Mouse (Mus musculus): Measurements from ENCODE around the gene 2010109A12Rik. TPM values are rescaled to one million over a fixed set of nuclear protein-coding genes. Genes with fewer than 3 reads are reported as not detected.

2010109A12Rik gene
- polyA plus RNA-seq, 1 experiment = 0.44 TPM

DNA sequence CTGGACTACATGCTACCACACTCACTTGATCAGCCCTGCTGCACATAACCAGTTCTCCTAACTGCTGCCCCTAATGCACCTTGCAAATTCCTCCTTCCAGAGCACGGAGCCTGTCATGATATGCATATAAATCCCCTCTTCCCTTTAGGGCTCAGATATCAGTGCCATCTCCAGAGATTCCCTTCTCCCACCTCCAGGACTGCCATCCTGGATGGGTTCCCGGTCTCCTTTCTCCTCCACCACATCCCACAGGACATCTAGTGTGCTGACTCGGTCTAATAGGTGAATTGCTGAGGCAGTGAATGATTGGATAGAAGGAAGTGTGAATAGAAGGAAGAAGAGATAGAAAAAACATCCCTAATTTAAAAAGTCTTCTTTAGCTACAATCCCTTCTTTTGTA is 25.4 kb downstream of the 2010109A12Rik start:
- no peak for DNase-seq (ENCODE audit: low spot score)

DNA sequence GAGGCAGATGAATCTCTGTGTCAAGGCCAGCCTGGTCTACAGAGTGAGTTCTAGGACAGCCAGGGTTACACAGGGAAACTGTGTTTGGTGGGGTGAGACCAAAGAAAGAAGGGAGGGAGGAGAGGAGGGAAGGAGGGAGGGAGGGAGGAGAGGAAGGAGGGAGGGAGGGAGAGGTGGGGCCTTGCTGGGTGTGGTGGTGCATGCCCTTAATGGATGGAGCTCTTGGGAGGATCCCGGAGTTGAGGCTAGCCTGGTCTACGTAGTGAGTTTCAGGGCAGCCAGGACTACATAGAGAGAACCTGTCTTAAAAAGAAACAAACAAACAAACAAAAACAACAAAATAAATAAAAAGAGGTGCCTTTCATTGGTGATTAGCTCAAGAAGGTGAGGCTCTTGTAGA is 26.5 kb downstream of the 2010109A12Rik start:
- no peak for DNase-seq (ENCODE audit: low spot score)

DNA sequence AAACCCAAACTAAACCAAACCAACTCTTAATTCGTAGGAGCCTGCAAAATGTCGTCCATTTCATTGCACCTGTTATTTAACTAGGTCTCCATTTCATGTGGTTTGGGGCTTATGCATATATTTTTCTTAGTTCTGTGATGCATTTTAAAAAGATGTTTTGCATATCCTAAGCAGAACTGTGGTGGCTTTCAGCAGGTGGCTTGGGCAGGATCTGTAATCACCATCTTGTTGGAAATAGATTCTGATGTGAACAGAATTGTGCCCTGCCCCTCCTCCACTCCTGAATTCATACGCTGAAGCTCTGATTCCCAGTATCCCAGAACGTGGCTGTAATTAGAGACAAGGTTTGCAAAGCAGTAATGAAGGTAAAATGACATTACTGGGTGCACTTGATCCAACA is 27.8 kb downstream of the 2010109A12Rik start:
- DNase-seq (ENCODE audit: low spot score) = no peak

DNA sequence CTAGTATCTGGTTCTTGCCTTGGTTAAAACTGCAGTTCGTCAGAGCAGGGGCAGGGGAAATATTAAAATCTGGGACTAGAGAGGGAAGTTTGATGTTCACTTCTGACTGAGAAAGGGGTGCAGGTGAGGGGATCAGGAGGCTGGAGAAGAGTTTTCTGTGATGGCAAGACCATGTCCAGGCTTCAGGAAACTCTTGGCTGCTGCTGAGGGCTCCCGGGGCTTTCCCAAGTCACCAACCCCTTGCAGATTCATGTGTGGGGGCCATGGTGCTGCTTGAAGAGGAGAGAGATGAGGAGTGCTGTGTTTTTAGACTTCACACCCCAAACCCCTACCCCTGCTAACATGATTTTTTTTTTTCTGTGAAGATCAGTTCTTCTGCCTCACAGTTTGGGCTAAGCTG is 28.3 kb downstream of the 2010109A12Rik start:
- no peak for DNase-seq (ENCODE audit: low spot score)

DNA sequence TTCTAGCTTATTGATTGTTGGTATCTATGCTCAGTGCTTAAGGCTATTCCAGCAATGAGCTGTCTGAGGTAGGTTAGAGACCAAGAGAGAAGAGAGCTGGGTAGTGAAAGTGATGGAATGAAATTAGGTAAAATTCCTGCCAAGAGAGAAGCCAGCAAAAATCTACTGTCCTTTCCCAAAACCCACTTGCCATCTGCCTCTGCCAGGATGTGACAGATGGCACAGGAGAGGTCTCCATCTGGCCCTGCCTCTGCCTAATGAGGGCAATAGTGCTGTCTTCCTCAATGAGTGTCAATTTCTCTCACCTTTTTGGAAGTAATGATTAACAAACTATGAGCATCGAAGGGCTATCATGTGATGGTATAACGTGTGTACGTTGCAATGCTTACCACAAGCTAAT is 29.6 kb downstream of the 2010109A12Rik start:
- DNase-seq (ENCODE audit: low spot score) = no peak

DNA sequence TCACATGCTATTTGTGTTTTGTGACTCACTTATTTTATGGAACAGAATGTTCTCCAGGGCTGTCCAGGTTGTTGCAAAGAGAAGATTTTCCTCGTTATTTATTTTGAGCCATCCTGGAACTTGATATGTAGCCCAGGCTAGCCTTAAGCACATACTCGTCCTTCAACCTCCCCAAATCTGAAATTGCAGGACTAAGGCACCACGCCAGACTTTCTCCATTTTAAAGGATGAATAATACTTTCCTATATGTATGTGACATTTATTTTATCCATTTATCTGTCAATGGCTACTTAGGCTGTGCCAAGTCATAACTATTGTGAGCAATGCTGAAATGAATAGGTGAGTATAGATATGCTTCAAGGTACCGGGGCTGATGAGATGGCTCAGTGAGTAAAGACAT is 30.2 kb downstream of the 2010109A12Rik start:
- DNase-seq (ENCODE audit: low spot score) = no peak

DNA sequence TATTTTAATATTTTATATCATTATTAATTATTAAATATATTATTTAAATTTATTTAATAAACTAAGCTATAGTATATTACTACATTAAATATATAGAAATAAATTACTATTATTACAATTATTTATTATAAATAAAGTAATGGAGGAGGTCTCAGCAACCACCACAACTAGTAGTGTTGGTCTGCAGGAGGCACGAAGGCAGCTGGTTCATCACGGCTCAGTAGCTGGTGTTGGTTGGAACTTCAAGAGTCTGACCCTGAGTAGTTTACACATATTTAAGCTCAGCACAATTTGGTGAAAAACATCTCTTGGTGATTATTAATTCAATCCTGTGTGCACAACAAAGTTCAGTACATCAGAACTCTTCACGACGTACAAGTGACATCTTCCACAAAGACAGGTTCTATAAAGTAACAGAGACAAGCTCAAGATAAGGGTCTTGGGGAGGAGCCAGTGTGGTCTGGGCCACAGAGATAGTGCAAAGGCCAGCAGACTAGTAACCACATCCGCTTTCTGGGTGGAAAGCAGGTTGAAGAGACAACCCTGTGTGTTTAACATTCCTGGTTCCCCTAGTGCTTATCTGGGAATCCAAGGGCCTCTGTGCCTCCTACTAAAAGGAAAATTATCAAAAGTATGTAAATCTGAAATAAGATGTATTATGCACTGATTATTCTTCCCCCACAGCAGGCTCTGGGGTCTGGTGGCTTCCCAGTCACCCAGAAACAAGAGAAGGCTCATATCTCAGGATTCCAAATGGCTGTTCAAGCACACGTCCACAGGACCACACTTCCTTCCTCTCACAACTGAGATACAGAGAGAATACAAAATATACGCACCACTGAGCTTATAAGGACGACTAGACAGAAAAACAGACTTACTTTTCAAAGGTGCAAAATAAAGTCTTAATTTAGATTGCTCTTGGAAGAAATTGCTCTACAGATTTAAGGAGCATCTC is 33.5 kb downstream of the 2010109A12Rik start:
- DNase-seq (ENCODE audit: low spot score) = no peak

DNA sequence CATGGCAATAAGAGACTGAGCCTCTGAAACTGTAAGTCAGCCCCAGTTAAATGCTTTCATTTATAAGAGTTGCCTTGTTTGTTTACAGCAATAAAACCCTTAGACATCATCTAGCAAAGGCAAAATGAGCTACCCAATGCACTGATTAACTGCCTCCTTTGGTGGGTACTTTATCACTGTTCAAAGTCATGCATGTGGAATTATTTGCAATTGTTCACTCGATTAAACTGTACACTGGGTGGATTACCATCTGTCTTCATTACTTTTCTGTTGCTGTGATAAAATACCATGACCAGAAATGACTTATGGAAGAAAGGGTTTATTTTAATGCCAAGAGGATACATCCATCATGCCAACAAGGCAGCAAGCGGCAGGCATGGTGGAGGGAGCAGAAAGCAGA is 39.0 kb downstream of the 2010109A12Rik start:
- no peak for DNase-seq (ENCODE audit: low spot score)

DNA sequence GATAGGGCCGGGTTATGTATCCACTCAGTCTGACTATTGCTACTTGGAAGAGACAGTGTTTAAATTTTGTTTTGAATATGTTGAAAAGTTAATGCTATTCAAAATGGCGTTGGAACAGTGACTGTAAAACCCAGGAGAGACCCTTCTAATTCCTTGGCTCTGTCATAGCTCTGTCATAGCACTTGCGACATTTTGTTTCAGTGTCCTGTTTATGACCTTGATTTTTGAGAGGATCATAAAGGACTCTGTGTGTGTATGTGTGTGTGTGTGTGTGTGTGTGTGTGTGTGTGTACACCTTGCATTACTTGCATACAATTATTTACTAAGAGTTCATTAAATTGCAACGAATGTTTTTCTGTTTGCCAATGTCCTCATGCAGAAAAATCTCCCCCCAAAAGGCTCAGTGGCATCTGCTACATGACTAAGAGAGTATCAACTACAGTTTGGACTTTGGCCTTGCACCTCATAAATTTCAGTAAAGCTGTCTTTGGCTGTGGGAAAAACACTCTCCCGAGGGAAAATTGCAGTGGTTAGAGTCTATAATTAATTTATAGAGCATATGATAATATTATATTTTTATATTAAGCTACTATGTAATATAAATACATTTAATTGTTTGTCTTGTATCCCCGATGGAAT is 43.7 kb downstream of the 2010109A12Rik start:
- no peak for DNase-seq (ENCODE audit: low spot score)

DNA sequence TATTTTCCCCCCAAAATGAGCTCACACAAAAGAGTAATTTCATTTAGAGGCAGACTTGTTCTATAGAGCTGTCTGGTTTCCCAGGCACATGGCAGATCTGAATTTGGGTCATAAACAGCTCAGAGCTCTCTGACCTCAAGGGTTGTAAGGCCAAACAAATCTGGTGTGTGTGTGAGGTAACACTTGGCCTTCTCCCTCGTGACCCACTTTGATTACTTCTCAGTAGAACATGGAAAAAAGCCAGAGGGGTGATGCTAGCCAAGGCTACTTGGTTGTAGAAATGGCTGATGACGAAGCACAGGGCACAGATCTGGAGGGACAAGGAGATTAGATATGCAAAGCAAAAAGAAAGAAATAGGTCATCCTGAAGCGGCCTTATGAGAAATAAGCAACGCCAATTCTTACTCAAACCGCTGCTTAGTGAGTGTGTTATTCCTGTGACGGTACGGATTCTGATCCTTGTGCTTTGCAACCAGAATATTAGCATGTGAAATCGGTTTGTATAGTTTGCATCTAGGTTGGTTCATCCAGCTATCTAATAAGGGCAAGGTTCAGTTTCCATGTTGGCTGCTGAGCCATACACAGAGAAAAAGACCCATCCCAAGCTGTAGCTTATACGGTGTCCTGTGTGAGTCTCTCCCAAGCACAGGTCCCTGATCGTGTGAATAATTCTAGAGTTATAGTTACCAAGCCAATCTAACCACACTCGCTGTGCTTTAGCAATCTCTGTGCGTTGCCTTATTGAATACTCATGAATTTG is 44.9 kb downstream of the 2010109A12Rik start:
- no peak for DNase-seq (ENCODE audit: low spot score)

DNA sequence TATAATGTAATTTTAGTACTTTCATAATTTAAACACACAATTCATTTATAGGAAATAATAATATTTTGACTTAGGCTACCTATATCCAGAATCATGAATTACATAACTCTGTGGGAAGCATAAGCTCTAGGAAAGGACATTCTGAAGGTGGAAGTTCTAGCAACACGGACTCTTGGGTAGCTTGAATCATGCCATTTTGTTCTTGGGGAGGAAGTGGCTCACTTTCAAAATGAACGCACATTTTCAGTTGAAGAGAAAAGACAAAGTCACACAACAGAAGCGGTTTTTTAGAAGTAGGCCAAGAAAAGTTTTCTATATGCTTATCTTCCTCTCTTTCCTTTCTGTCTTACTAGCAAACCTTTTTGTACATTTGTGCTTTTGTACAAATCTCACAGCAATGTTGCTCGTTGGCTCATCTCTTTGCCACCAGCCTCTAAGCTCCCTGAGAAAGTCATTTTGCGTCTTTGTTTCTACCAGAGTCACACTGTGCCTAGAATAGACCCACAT is 49.5 kb downstream of the 2010109A12Rik start:
- no peak for DNase-seq (ENCODE audit: low spot score)

DNA sequence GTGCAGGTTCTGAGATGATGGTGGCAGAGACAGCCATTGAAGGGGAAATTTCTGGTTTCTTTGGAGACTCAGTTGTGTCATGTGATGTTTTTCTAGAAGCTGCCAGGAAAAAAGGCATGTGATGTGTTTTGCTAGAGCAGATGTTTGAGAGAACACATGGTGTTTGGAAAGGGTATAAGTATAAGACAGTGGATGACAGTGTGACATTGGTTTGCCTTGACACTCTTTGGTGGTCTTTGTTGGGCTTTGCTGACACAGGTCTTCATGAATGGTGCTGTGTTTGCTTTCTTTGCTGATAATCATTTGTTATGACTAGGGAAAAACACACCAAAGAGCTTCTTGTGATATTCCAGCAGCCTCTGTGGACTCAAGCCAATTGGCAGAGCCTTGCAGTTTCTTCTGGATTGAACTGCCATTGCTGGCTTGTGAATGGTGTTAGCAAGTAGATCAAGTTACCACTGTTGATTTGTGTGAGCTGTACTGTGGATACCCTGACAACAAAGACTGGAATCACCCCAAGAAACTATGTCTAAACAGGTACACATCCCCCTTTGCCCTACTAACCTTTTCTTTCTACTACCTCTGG is 50.6 kb downstream of the 2010109A12Rik start:
- no peak for DNase-seq (ENCODE audit: low spot score)

DNA sequence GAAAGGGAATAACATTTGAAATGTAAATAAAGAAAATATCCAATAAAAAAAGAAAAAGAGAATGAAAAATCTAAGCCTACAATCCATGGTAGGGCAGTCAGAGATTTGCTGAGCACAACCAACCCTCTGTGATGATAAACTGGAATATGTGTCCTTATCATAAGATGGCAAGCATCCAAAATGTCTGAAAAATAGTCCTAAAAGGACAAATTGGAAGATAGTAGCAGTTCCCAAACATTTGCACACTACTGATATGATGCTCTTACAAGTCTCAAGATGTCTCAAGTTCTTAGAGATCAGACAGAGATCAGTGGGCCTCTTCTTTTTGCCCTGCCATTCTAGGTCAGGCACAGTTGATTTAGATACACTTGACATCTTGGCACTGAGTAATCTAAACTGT is 53.0 kb downstream of the 2010109A12Rik start:
- no peak for DNase-seq (ENCODE audit: low spot score)

DNA sequence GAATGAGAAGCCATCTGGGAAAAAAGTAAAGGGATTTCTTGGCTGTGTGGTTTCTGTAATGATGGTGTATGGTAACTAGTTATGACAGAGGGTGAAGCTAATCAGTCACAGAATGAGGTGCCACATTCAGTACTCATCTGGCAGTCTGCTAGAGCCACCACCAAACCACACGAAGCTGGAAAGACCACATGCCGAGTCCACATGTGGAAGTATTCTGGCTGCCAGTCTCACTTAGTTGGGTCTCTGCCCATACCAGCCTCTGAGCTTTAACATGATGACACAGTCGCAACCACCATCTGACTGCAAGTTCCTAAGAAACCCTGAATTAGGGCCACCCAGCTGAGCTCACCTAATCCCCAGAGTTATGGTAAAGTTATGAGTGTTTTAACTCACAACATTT is 54.7 kb downstream of the 2010109A12Rik start:
- no peak for DNase-seq (ENCODE audit: low spot score)

DNA sequence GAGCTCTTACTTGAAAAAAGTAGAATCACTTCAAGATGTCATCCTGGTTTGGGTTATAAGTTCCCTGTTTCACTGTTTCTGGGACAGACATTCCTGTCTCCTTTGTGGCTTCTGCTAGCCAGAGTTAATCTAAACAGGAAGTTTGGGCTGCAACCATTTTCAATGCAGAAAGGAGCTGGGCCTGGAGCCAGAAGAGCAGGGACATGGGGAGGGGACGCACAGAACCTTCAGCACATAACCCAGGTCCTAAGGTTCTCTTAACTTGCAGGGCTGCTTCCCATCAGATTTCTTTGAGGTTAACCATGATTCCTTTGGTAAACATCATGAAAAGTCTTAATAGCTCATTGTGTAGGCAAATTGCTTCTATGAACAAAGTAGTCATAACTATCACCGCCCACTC is 56.4 kb downstream of the 2010109A12Rik start:
- no peak for DNase-seq (ENCODE audit: low spot score)

Other genes starting within 250 kb of the 2010109A12Rik start
- gene Sowahb, start 161.5 kb upstream of the 2010109A12Rik start, polyA plus RNA-seq (2012; rRNA removed) = 2.1 and 2.3 TPM in 2 replicates
- gene Sept11, start 113.1 kb upstream of the 2010109A12Rik start, polyA plus RNA-seq (2012; rRNA removed) = 27.9 and 30.9 TPM in 2 replicates
- gene Ccni, start within 50 bp of the 2010109A12Rik start, polyA plus RNA-seq (2012; rRNA removed) = 65.0 and 103 TPM in 2 replicates
- gene Ccng2, start 60.7 kb downstream of the 2010109A12Rik start, polyA plus RNA-seq (2012; rRNA removed) = 19.8 and 21.4 TPM in 2 replicates